Mouse (Mus musculus): ENCODE data around the gene Zmynd10. TPM values are rescaled to one million over a fixed set of nuclear protein-coding genes. Genes with fewer than 3 reads are reported as not detected.

The Zmynd10 gene
- 0.79 and 0.95 TPM in 2 replicates for polyA plus RNA-seq (2014; fragmentation: Nextera tagmentation; extraction: Ambion mirVana)

DNA sequence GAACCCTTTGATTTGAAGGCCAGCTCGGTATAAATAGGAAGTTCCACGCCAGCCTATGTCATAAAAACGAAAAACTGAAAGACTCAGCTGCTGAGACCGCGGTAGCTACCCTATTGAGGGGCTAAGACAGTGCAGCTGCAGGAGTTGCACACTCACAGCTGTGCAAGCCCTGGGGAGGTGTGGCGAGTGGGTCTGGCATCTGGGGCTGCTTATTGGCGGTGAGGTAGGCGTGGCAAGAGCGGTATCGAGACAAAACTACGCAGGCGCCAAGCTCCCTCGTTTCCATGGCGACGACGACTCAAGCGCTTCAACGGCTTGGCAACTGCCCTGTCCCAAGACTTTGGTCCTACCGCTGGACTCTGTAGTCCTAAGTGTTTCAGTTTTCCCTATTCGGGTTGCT, at the start of gene Zmynd10:
TSS of gene Zmynd10 (plus strand) at position 273 of the 400 bp plus-strand sequence.
- 1% methylated on average over 20 of the region's 20 CpGs for WGBS
- H3K4me3 ChIP-seq (ENCODE audit: low read depth, low read length), result 0 out of 2 replicates have a peak within 1 kb of the TSS, but pooled peaks have one; percentile 6
- ATAC-seq (ENCODE audit: insufficient number of reproducible peaks, low FRiP score, low TSS enrichment, low read depth) (peak; percentile 75), DNase-seq (ENCODE audit: low spot score) (peak; percentile 94)
- peak within 1 kb of the TSS; percentile 44 for H3K4me2 ChIP-seq (ENCODE audit: low read depth, severe bottlenecking)
- H3K9ac ChIP-seq (ENCODE audit: low read length), result peak within 1 kb of the TSS; percentile 30; the same call in 1 of the 2 replicates
- peaks cover 5% of the 10 kb centered on the region; the same call in 1 of the 2 replicates for H3K36me3 ChIP-seq (ENCODE audit: control insufficient read depth, insufficient read depth, low read length)
- H3K9me3 ChIP-seq (ENCODE audit: control insufficient read depth, low read length), result no peaks in the 10 kb centered on the region
- H3K4me1 ChIP-seq (ENCODE audit: control insufficient read depth, insufficient read depth, low read length), result peaks cover 37% of the 10 kb centered on the region
- H3K27me3 ChIP-seq (ENCODE audit: control insufficient read depth, insufficient read depth, low read length), result no peaks in the 10 kb centered on the region
- peak within 1 kb of the TSS; percentile 42; the same call in 1 of the 2 replicates for H3K27ac ChIP-seq (replicated peaks; ENCODE audit: low read depth, low read length)

DNA sequence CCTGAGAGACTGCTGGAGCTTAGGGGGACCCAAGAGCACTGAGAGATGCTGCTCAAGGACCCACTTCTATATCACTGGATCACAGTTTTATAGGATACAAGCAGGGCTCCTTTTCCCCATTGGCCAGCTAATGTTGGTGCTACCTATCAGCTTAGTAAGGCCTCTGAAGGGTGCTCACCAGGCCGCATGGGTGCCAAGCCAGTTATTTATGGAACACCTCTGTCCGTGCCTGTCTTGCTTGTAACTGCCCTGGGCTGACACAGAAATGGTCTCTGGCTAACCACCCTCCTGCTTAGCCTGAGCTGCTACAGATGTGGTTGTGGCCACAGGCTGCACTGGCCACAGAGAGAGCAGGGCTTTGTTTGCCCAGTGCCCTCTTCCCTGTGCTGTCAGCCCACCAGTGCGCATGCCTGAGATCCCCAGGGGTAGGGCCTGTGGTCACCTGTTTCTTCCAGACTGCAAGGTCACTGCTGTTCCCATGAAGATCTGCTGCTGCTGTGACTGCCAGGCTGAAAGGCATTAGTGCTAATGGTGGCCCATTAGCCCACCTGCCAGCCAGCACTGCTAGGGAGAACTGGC, 46.3 kb upstream of the Zmynd10 start:
- Histone ChIP-seq H3K27me3 (ENCODE audit: control insufficient read depth, insufficient read depth, low read length) (peaks cover under 1% of the 10 kb centered on the region; the same call in 1 of the 2 replicates), H3K4me2 (ENCODE audit: low read depth, severe bottlenecking) (no peak overlapping the region), H3K4me3 (ENCODE audit: low read depth, low read length) (no peak overlapping the region), H3K27ac (replicated peaks; ENCODE audit: low read depth, low read length) (no peak overlapping the region), H3K36me3 (ENCODE audit: control insufficient read depth, insufficient read depth, low read length) (no peaks in the 10 kb centered on the region), H3K9me3 (ENCODE audit: control insufficient read depth, low read length) (no peaks in the 10 kb centered on the region), H3K9ac (ENCODE audit: low read length) (no peak overlapping the region), H3K4me1 (ENCODE audit: control insufficient read depth, insufficient read depth, low read length) (no peaks in the 10 kb centered on the region)
- 88% methylated on average over 3 of the region's 3 CpGs for WGBS
- ATAC-seq (ENCODE audit: insufficient number of reproducible peaks, low FRiP score, low TSS enrichment, low read depth) (no peak), DNase-seq (ENCODE audit: low spot score) (no peak)

DNA sequence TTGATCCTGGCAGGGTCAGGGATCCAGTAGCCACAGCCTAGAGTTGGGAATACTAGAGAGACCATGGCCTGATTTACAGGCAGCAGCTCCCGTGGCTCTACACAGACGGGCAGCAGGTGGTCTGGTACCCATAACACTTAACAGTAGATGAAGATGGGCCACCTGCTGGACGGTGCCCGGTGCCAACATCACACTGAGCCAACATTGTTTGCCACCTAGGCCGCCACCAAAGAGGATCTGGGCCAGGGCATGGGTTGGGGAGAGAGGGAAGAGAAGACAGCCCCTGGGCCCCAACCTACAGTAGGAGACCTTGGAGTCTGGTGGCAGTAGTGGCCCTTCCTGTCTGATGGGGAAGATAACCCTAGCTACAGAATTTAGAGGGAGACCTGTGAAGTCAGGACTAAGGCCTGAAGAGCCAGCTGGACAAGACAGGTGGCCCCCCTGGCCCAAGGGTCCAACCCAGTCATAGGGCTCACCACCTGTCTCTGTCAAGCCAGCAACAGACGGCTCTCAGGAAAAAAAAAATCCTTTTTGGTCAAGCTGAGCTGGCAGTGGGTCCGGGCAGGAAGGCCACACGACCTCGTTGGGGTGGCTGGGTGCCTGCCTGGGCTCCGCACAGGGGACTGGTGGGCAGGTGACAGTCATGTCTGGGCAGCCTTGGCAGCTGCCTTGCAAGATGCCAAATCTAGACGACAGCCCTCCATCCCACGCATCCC, 44.8 kb upstream of the Zmynd10 start:
- WGBS, result 88% methylated on average over 12 of the region's 12 CpGs
- Histone ChIP-seq H3K4me2 (ENCODE audit: low read depth, severe bottlenecking) (no peak overlapping the region), H3K9me3 (ENCODE audit: control insufficient read depth, low read length) (no peaks in the 10 kb centered on the region), H3K9ac (ENCODE audit: low read length) (no peak overlapping the region), H3K27me3 (ENCODE audit: control insufficient read depth, insufficient read depth, low read length) (peaks cover 4% of the 10 kb centered on the region; the same call in 1 of the 2 replicates), H3K27ac (replicated peaks; ENCODE audit: low read depth, low read length) (no peak overlapping the region), H3K36me3 (ENCODE audit: control insufficient read depth, insufficient read depth, low read length) (no peaks in the 10 kb centered on the region), H3K4me3 (ENCODE audit: low read depth, low read length) (no peak overlapping the region), H3K4me1 (ENCODE audit: control insufficient read depth, insufficient read depth, low read length) (no peaks in the 10 kb centered on the region)
- ATAC-seq (ENCODE audit: insufficient number of reproducible peaks, low FRiP score, low TSS enrichment, low read depth), result no peak
- no peak for DNase-seq (ENCODE audit: low spot score)

DNA sequence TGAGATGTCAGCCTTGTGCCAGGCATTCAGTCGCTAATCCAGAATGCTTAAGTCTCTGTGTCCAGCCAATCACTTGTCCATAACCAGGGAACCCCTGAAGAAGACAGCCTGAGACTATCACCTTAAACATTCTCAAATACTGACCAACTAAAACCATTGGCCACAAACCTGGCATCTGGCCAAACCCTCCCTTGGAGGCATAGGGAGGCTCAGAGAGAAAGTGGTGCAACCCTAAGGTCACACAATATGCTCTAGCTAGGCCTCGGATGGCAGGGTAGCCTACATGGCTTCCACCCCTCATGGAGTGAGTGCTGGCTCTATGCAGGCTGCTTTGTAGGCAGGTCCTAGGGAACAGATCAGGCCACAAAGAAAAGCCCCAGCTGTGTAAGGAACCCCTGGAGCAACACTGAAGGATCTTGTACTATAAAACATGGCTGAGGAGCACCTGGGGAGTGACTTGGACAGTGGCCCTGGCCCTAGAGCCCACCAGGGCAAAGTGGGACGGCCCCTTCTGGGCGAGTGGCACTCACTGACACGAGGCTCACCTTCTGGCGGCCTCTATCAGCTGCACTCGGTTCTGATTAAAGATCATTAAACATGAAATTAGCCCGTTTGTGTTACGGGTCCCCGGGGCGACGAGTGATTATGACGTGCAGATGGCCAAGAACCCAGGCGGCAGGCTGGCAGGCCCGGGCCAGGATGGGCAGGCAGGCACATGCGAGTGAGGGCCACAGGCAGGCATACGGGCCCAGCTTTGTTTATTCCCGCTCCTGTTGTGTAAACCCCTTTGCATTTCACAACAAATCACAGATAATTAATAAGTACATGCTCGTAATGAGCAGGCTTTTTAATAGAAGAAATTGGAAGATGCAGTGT, 42.2 kb upstream of the Zmynd10 start:
- H3K4me1 ChIP-seq (ENCODE audit: control insufficient read depth, insufficient read depth, low read length), result peaks cover 3% of the 10 kb centered on the region; the same call in 1 of the 2 replicates
- ATAC-seq (ENCODE audit: insufficient number of reproducible peaks, low FRiP score, low TSS enrichment, low read depth), result no peak
- peaks cover 4% of the 10 kb centered on the region; the same call in 1 of the 2 replicates for H3K27me3 ChIP-seq (ENCODE audit: control insufficient read depth, insufficient read depth, low read length)
- H3K4me2 ChIP-seq (ENCODE audit: low read depth, severe bottlenecking), result no peak overlapping the region
- 58% methylated on average over 19 of the region's 19 CpGs for WGBS
- no peaks in the 10 kb centered on the region for H3K9me3 ChIP-seq (ENCODE audit: control insufficient read depth, low read length)
- DNase-seq (ENCODE audit: low spot score), result no peak
- no peaks in the 10 kb centered on the region for H3K36me3 ChIP-seq (ENCODE audit: control insufficient read depth, insufficient read depth, low read length)
- H3K27ac ChIP-seq (replicated peaks; ENCODE audit: low read depth, low read length), result no peak overlapping the region
- no peak overlapping the region for H3K9ac ChIP-seq (ENCODE audit: low read length)
- H3K4me3 ChIP-seq (ENCODE audit: low read depth, low read length), result no peak overlapping the region

DNA sequence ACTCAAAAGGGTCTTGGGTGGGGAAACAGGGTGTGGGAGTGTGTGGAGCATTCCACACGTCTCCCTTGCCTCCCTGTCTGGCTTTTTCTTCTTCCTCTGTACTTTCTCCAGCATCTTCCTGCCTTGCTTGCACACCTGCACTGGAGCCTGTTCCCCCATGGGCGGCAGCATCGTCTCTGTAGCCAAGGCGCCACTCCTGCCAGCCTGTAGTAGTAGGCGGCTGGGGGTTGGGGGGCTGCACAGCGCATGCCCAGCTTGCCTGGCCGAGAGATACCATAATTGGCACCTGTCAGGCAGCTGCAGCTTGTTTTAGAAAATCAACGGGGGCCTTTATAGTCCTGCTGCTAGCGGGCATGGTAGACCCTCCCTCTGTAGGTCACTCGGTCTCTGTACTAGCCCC, 38.8 kb upstream of the Zmynd10 start:
- H3K27ac ChIP-seq (replicated peaks; ENCODE audit: low read depth, low read length), result no peak overlapping the region
- no peaks in the 10 kb centered on the region for H3K36me3 ChIP-seq (ENCODE audit: control insufficient read depth, insufficient read depth, low read length)
- no peak for ATAC-seq (ENCODE audit: insufficient number of reproducible peaks, low FRiP score, low TSS enrichment, low read depth)
- no peak overlapping the region for H3K9ac ChIP-seq (ENCODE audit: low read length)
- no peak for DNase-seq (ENCODE audit: low spot score)
- WGBS, result 47% methylated on average over 10 of the region's 10 CpGs
- peaks cover 3% of the 10 kb centered on the region; the same call in 1 of the 2 replicates for H3K4me1 ChIP-seq (ENCODE audit: control insufficient read depth, insufficient read depth, low read length)
- no peak overlapping the region for H3K4me2 ChIP-seq (ENCODE audit: low read depth, severe bottlenecking)
- peaks cover 4% of the 10 kb centered on the region for H3K27me3 ChIP-seq (ENCODE audit: control insufficient read depth, insufficient read depth, low read length)
- no peak overlapping the region for H3K4me3 ChIP-seq (ENCODE audit: low read depth, low read length)
- H3K9me3 ChIP-seq (ENCODE audit: control insufficient read depth, low read length), result no peaks in the 10 kb centered on the region

DNA sequence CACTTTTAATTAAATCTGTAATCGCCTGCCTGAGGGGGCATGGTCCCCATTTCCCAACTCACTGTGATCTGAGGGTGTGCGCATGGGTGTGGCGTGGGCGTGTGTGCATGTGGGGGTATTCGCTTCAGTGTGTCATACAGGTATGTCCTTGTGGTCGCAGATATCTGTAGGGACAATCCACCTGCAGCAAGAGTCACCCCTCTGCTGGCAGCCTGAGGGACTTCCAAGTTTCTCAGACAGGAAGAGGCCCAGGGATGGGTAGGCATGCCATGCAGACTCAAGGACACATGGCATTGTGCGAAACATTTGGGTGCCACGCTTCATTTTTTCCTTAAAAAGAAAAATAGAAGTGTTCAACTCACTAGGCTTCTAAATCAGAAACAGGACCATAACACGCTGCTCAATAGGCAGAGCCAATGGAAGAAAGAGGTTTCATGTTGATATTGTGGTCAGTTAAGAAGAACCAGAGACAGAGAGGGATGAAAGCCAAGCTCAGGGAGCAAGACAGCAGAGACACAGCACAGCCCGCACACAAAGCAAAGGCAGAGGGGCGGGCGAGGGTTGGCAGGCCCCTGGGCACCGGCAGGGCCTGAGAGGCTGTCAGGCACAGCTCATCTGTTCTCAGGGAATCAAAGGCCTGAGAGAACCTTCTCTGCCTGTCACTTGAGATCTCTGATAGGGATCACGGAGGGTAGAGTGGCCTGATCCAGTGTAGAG, 36.6 kb upstream of the Zmynd10 start:
- 80% methylated on average over 14 of the region's 14 CpGs for WGBS
- no peaks in the 10 kb centered on the region for H3K9me3 ChIP-seq (ENCODE audit: control insufficient read depth, low read length)
- no peak overlapping the region for H3K9ac ChIP-seq (ENCODE audit: low read length)
- H3K27ac ChIP-seq (replicated peaks; ENCODE audit: low read depth, low read length), result no peak overlapping the region
- DNase-seq (ENCODE audit: low spot score) (no peak), ATAC-seq (ENCODE audit: insufficient number of reproducible peaks, low FRiP score, low TSS enrichment, low read depth) (no peak)
- H3K36me3 ChIP-seq (ENCODE audit: control insufficient read depth, insufficient read depth, low read length), result no peaks in the 10 kb centered on the region
- H3K4me1 ChIP-seq (ENCODE audit: control insufficient read depth, insufficient read depth, low read length), result peaks cover 3% of the 10 kb centered on the region; the same call in 1 of the 2 replicates
- H3K4me3 ChIP-seq (ENCODE audit: low read depth, low read length), result no peak overlapping the region
- peaks cover 4% of the 10 kb centered on the region for H3K27me3 ChIP-seq (ENCODE audit: control insufficient read depth, insufficient read depth, low read length)
- no peak overlapping the region for H3K4me2 ChIP-seq (ENCODE audit: low read depth, severe bottlenecking)

DNA sequence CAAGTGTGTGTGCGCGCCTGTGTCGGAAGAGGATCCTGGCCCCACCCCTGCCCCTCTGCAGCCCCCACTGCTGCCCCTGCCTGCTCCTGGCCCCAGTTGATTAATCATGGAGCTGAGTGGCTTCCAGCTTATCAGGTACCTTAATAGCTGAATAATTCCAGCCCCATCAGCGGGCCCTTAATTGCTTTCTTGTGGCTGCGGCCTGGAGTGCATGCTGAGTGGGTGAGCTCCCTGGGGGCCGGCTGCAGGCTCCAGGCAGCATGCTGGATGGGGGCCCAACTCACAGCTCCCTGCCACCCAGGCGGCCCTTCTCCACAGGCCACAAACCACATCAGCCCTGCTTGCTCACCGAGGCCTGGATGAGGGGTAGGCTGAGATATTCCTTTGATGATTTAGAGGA, 35.7 kb upstream of the Zmynd10 start:
- ATAC-seq (ENCODE audit: insufficient number of reproducible peaks, low FRiP score, low TSS enrichment, low read depth) (no peak), DNase-seq (ENCODE audit: low spot score) (no peak)
- Histone ChIP-seq H3K27me3 (ENCODE audit: control insufficient read depth, insufficient read depth, low read length) (no peaks in the 10 kb centered on the region; the same call in none of the 2 replicates), H3K4me2 (ENCODE audit: low read depth, severe bottlenecking) (no peak overlapping the region), H3K4me3 (ENCODE audit: low read depth, low read length) (no peak overlapping the region), H3K27ac (replicated peaks; ENCODE audit: low read depth, low read length) (no peak overlapping the region), H3K36me3 (ENCODE audit: control insufficient read depth, insufficient read depth, low read length) (no peaks in the 10 kb centered on the region), H3K4me1 (ENCODE audit: control insufficient read depth, insufficient read depth, low read length) (peaks cover 3% of the 10 kb centered on the region; the same call in 1 of the 2 replicates), H3K9me3 (ENCODE audit: control insufficient read depth, low read length) (no peaks in the 10 kb centered on the region), H3K9ac (ENCODE audit: low read length) (no peak overlapping the region)
- 46% methylated on average over 8 of the region's 8 CpGs for WGBS

Data from limb, embryonic 11.5 days (tissue).